Mouse (Mus musculus): ENCODE data around the gene Atg7. TPM values are rescaled to one million over a fixed set of nuclear protein-coding genes. Genes with fewer than 3 reads are reported as not detected.
"Not testable (repeated sequence)": the region's sequence is repeated elsewhere in the genome, so short reads cannot be mapped to it uniquely, and the experiment has no call there.

Gene Atg7
- total RNA-seq (2012; rRNA removed): 12.1 and 15.7 TPM in 2 replicates
- total RNA-seq (2014; rRNA removed): 11.1 TPM in 2 replicates
- 11.7 and 14.8 TPM in 2 replicates for polyA plus RNA-seq (2012; ENCODE audit: insufficient read length, low read depth)

DNA sequence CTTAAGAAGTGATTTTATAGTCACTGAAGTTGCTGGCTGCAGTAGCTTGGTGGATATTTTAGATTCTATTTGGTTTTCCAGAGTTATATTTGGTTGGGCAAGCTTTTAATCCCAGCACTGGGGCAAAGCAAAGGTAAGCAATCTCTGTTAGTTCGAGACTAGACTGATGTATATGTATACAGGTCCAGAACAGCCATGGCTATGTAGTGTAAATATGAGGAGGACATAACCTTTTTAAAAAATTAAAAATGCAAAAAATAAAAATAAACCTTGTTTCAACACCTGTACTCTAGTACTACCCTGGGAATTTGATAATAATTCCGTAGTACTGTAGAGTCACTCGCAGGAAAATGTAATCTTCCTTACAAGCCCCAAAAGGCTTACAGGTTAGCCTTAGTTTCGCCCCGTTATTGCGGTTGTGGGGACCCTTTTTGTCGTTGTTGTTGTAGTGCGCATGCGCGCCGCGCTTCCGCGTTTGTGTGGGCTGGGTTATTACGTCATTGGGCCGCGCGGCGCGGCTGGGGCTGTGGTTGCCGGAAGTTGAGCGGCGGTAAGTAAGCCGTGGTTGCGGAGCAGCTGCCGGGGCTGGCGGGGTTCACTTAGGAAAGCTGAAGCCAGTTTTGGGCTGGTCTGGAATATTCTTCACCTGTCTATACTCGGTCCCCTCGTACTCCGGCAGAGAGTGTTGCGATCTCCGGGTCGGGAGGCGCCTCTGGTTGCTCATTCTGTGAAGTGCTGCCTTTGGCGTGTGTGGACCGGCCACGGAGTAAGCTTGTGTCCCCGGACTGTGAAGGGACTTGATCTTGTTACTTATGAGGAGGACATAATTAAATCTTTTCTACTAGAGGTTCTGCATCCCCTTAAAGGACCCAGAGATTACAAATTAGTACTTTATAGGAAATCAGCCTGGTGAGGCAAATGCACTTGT lies at the start of gene Atg7:
Gene Atg7 (plus strand): TSS at position 497 of the 928 bp plus-strand sequence.
- H3K36me3 ChIP-seq (replicated peaks in 1 of 2; ENCODE audit: control insufficient read depth in 1 of 2, insufficient read depth in 1 of 2, low read length in 1 of 2): peaks cover 3 to 19% of the 10 kb centered on the region in 2 experiments
- in situ Hi-C loops (cut with MboI; ENCODE audit: low pct_ligation_motif_present, low pct_unique_long_range_greater_than_20kb, low sequenced_read_pairs): no loop called here

DNA sequence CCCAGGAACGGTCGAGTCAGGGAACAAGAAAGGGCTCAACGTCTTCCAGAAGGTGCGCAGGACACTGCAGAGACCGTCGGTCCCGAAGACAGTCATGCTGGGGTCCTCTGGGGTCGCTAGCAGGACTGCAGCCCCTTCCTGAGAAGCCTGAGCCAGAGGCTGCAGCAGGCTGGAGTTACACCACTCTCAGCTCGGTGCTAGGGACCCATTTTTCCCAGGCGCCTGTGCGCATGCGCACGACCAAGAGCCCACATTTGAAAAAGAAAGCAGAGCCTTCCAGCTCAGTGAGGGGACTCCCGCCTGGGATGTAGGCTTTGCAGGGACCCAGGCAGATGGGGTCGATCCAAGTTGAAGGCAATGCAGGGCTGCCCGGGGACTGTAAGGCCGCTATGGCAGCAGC lies 28.8 kb upstream of the Atg7 start:
- in situ Hi-C loops (cut with MboI; ENCODE audit: low pct_ligation_motif_present, low pct_unique_long_range_greater_than_20kb, low sequenced_read_pairs); DNase-seq (ENCODE audit: extremely low read depth); dilution Hi-C loops (cut with MboI; ENCODE audit: extremely low pct_ligation_motif_present, extremely low pct_unique_long_range_greater_than_20kb, low sequenced_read_pairs): not testable (repeated sequence)

More for the DNA sequence above, at the start of gene Atg7:
- DNase-seq (ENCODE audit: extremely low read depth): peak; percentile 93
- H3K9me3 ChIP-seq (replicated peaks; ENCODE audit: low read length): peaks cover 2% of the 10 kb centered on the region
- dilution Hi-C loops (cut with MboI; ENCODE audit: extremely low pct_ligation_motif_present, extremely low pct_unique_long_range_greater_than_20kb, low sequenced_read_pairs): no loop called here
- peaks cover 33% of the 10 kb centered on the region for H3K27me3 ChIP-seq (replicated peaks)
- H3K9ac ChIP-seq (ENCODE audit: insufficient read depth, low read depth): peak within 1 kb of the TSS; percentile 88
- peaks cover 7% of the 10 kb centered on the region for H3K79me2 ChIP-seq (replicated peaks; ENCODE audit: control insufficient read depth, extremely low read depth, insufficient read depth, poor library complexity, severe bottlenecking)
- peaks cover 0 to 7% of the 10 kb centered on the region in 2 experiments; a peak in 2 of 4 replicates for H3K4me1 ChIP-seq (ENCODE audit: control insufficient read depth in 1 of 2, insufficient read depth in 2 of 2)
- no peak within 1 kb of the TSS for H3K27ac ChIP-seq (ENCODE audit: insufficient read depth, low read depth)
- H3K4me2 ChIP-seq (ENCODE audit: insufficient read depth, low read depth, poor library complexity, severe bottlenecking): peak within 1 kb of the TSS; percentile 98
- 0 out of 2 replicates have a peak, but pooled peaks have one; percentile 43 for TF ChIP-seq POLR2AphosphoS2 (IDR thresholded peaks at IDR 0.05; ENCODE audit: low read depth, low read length)
- no peak for TF ChIP-seq ZMIZ1 (IDR thresholded peaks at IDR 0.05; ENCODE audit: low read depth, low read length)
- TF ChIP-seq MYC (IDR thresholded peaks at IDR 0.05; ENCODE audit: low read depth, low read length): 0 out of 2 replicates have a peak, but pooled peaks have one; percentile 25
- TF ChIP-seq ETS1 (conservative IDR thresholded peaks at IDR 0.05; ENCODE audit: low read depth, low read length): 0 out of 2 replicates have a peak, but pooled peaks have one; percentile 24
- TF ChIP-seq ZKSCAN1 (IDR thresholded peaks at IDR 0.05; ENCODE audit: borderline replicate concordance, low read depth, low read length): no peak
- TF ChIP-seq PAX5 (IDR thresholded peaks at IDR 0.05; ENCODE audit: low read length): no peak
- no peak for TF ChIP-seq ZNF384 (IDR thresholded peaks at IDR 0.05; ENCODE audit: low read depth, low read length)
- no peak for TF ChIP-seq MAFK (IDR thresholded peaks at IDR 0.05; ENCODE audit: insufficient replicate concordance, low read length)
- TF ChIP-seq MEF2A (IDR thresholded peaks at IDR 0.05; ENCODE audit: borderline replicate concordance, low read depth, low read length): peak; percentile 68
- TF ChIP-seq CHD1 (IDR thresholded peaks at IDR 0.05; ENCODE audit: low read depth, low read length): no peak
- peak; percentile 78 for TF ChIP-seq TCF12 (IDR thresholded peaks at IDR 0.05; ENCODE audit: low read depth, low read length)
- peak; percentile 63; the same call in 1 of the 2 replicates for TF ChIP-seq TBP (conservative IDR thresholded peaks at IDR 0.05; ENCODE audit: low read depth, low read length)
- no peak for TF ChIP-seq USF1 (IDR thresholded peaks at IDR 0.05; ENCODE audit: low read depth, low read length)
- peak; percentile 97 for TF ChIP-seq SIN3A (IDR thresholded peaks at IDR 0.05; ENCODE audit: low read length)
- TF ChIP-seq IRF4 (IDR thresholded peaks at IDR 0.05; ENCODE audit: low read depth, low read length): peak; percentile 62
- peak; percentile 96 for TF ChIP-seq NRF1 (IDR thresholded peaks at IDR 0.05; ENCODE audit: low read depth, low read length)
- TF ChIP-seq JUND (conservative IDR thresholded peaks at IDR 0.05; ENCODE audit: low read depth, low read length): no peak
- TF ChIP-seq RAD21 (IDR thresholded peaks at IDR 0.05; ENCODE audit: low read depth, low read length): no peak
- TF ChIP-seq CHD2 (IDR thresholded peaks at IDR 0.05; ENCODE audit: low read length): no peak
- TF ChIP-seq EP300 (IDR thresholded peaks at IDR 0.05; ENCODE audit: low read length): no peak
- peak; percentile 100 for TF ChIP-seq ELF1 (IDR thresholded peaks at IDR 0.05; ENCODE audit: low read depth, low read length)
- TF ChIP-seq SMC3 (IDR thresholded peaks at IDR 0.05; ENCODE audit: low read depth, low read length): no peak
- TF ChIP-seq NELFE (IDR thresholded peaks at IDR 0.05; ENCODE audit: low read depth, low read length): peak; percentile 76
- TF ChIP-seq UBTF (IDR thresholded peaks at IDR 0.05; ENCODE audit: low read depth, low read length): no peak
- no peak for TF ChIP-seq CTCF (conservative IDR thresholded peaks at IDR 0.05 in 1 of 2, IDR thresholded peaks at IDR 0.05 in 1 of 2; ENCODE audit: low read depth in 2 of 2, low read length in 2 of 2)
- TF ChIP-seq GABPA (IDR thresholded peaks at IDR 0.05; ENCODE audit: insufficient replicate concordance, low read depth, low read length): peak; percentile 24; the same call in 1 of the 2 replicates
- peak; percentile 59; the same call in 1 of the 2 replicates for TF ChIP-seq MAZ (IDR thresholded peaks at IDR 0.05; ENCODE audit: low read depth, low read length)
- TF ChIP-seq MAX (IDR thresholded peaks at IDR 0.05; ENCODE audit: low read length): peak; percentile 54; the same call in 1 of the 2 replicates
- no peak for TF ChIP-seq RCOR1 (conservative IDR thresholded peaks at IDR 0.05; ENCODE audit: low read depth, low read length)
- peak; percentile 81; the same call in 1 of the 2 replicates for TF ChIP-seq KAT2A (IDR thresholded peaks at IDR 0.05; ENCODE audit: insufficient replicate concordance, low read length)
- TF ChIP-seq POLR2A (IDR thresholded peaks at IDR 0.05; ENCODE audit: low read depth, low read length): peak; percentile 85
- peak; percentile 88 for TF ChIP-seq MXI1 (IDR thresholded peaks at IDR 0.05; ENCODE audit: low read depth, low read length)
- 0 out of 2 replicates have a peak, but pooled peaks have one; percentile 41 for TF ChIP-seq E2F4 (IDR thresholded peaks at IDR 0.05; ENCODE audit: insufficient replicate concordance, low read depth, low read length)
- peak; percentile 92 for TF ChIP-seq HCFC1 (IDR thresholded peaks at IDR 0.05; ENCODE audit: low read depth, low read length)
- H3K4me3 ChIP-seq (replicated peaks in 1 of 3; ENCODE audit: low read depth in 2 of 3, low read length in 2 of 3, poor library complexity in 1 of 3): peak within 1 kb of the TSS; percentile 78 to 81 (median 78)

More for the DNA sequence above, 28.8 kb upstream of the Atg7 start:
- H3K27ac ChIP-seq (ENCODE audit: insufficient read depth, low read depth); H3K4me1 ChIP-seq (ENCODE audit: control insufficient read depth in 1 of 2, insufficient read depth in 2 of 2); H3K36me3 ChIP-seq (replicated peaks in 1 of 2; ENCODE audit: control insufficient read depth in 1 of 2, insufficient read depth in 1 of 2, low read length in 1 of 2); H3K79me2 ChIP-seq (replicated peaks; ENCODE audit: control insufficient read depth, extremely low read depth, insufficient read depth, poor library complexity, severe bottlenecking); H3K27me3 ChIP-seq (replicated peaks); H3K9ac ChIP-seq (ENCODE audit: insufficient read depth, low read depth); H3K9me3 ChIP-seq (replicated peaks; ENCODE audit: low read length); H3K4me3 ChIP-seq (replicated peaks in 1 of 3; ENCODE audit: low read depth in 2 of 3, low read length in 2 of 3, poor library complexity in 1 of 3); H3K4me2 ChIP-seq (ENCODE audit: insufficient read depth, low read depth, poor library complexity, severe bottlenecking): not testable (repeated sequence)
- TF ChIP-seq NRF1 (IDR thresholded peaks at IDR 0.05; ENCODE audit: low read depth, low read length): peak; percentile 36; the same call in 1 of the 2 replicates
